Mouse (Mus musculus) liver, embryonic 14.5 days (tissue): ENCODE data around the gene Ppp1r27.

Experiments used
- CTCF ChIP-seq: IDR thresholded peaks from 2 replicates; pipeline ENCODE4 v1.5.1; 2016; ENCODE audit warnings: antibody characterized with exemption, low read depth, control low read depth
- EP300 ChIP-seq: IDR thresholded peaks from 2 replicates; pipeline ENCODE4 v1.6.1; 2016; ENCODE audit warnings: antibody characterized with exemption, low read depth

- no peak for TF ChIP-seq EP300
- no peak for TF ChIP-seq CTCF
These were observed 1.6 kb downstream of the Ppp1r27 start, which contains the start of gene Mcrip1 for GRCm38 (mm10) chr11:120549168-120549945.
